Mouse (Mus musculus) stomach, adult 2 months (tissue): ENCODE measurements around the gene Eif6. TPM values are rescaled to one million over a fixed set of nuclear protein-coding genes. Genes with fewer than 3 reads are reported as not detected.

Experiments used
- polyA plus RNA-seq: library from polyadenylated mRNA; depleted of rRNA; stranded (reverse); fragments of >200 nt; gene quantifications from 2 replicates; pipeline ENCODE4 v1.2.3, GENCODE M21; 2012; rRNA removed

Gene Eif6
- polyA plus RNA-seq: 175 and 188 TPM in 2 replicates

GRCm38 (mm10) chr2:155826630-155827424 lies at the start of gene Eif6:
TSS of gene Eif6 (minus strand) at chr2:155826925.

GRCm38 (mm10) chr2:155834732-155835131 lies 8.0 kb upstream of the Eif6 start, which contains the start of gene Fam83c:
TSS of gene Fam83c (minus strand) at chr2:155834854.

GRCm38 (mm10) chr2:155819392-155819448 lies 7.5 kb downstream of the Eif6 start, which contains the start of gene BC029722:
TSS of gene BC029722 (minus strand) at chr2:155819426.

GRCm38 (mm10) chr2:155774927-155775684 lies 51.6 kb downstream of the Eif6 start, which contains the start of gene Mmp24:
TSS of gene Mmp24 (plus strand) at chr2:155775342.

Other genes starting within 250 kb of the Eif6 start
- gene Gss, start 234.1 kb downstream of the Eif6 start, polyA plus RNA-seq: 59.0 and 67.1 TPM in 2 replicates
- 0.02 TPM in 1 of 2 replicates, not detected in the other for gene Myh7b, start 215.7 kb downstream of the Eif6 start, polyA plus RNA-seq
- gene Trpc4ap, start 134.5 kb downstream of the Eif6 start, polyA plus RNA-seq: 72.7 and 87.2 TPM in 2 replicates
- gene Edem2, start 97.5 kb downstream of the Eif6 start, polyA plus RNA-seq: 42.9 and 44.4 TPM in 2 replicates
- gene Gm17581, start 91.1 kb downstream of the Eif6 start, polyA plus RNA-seq: not detected in 2 replicates
- gene Procr, start 75.8 kb downstream of the Eif6 start, polyA plus RNA-seq: 6.5 and 8.9 TPM in 2 replicates
- gene Mmp24, start 51.6 kb downstream of the Eif6 start, polyA plus RNA-seq: 0.22 TPM in 2 replicates
- 39.1 and 88.0 TPM in 2 replicates for gene BC029722, start 7.5 kb downstream of the Eif6 start, polyA plus RNA-seq
- 8.5 and 10.6 TPM in 2 replicates for gene Fam83c, start 7.9 kb upstream of the Eif6 start, polyA plus RNA-seq
- gene Uqcc1, start 103.4 kb upstream of the Eif6 start, polyA plus RNA-seq: 4.6 and 7.1 TPM in 2 replicates
- gene Gm15557, start 113.8 kb upstream of the Eif6 start, polyA plus RNA-seq: not detected in 2 replicates
- gene Gdf5, start 118.4 kb upstream of the Eif6 start, polyA plus RNA-seq: 0.39 and 0.54 TPM in 2 replicates
- 1.7 and 1.9 TPM in 2 replicates for gene Cep250, start 129.5 kb upstream of the Eif6 start, polyA plus RNA-seq
- 0.34 and 0.77 TPM in 2 replicates for gene 6430550D23Rik, start 181.1 kb upstream of the Eif6 start, polyA plus RNA-seq
- 112 and 123 TPM in 2 replicates for gene Ergic3, start 181.1 kb upstream of the Eif6 start, polyA plus RNA-seq
- gene Fer1l4, start 226.0 kb upstream of the Eif6 start, polyA plus RNA-seq: 52.4 and 63.6 TPM in 2 replicates
- 2.2 and 2.8 TPM in 2 replicates for gene Spag4, start 238.2 kb upstream of the Eif6 start, polyA plus RNA-seq